Mouse (Mus musculus): Measurements from ENCODE around the gene Olfr24. TPM values are rescaled to one million over a fixed set of nuclear protein-coding genes. Genes with fewer than 3 reads are reported as not detected.
"Not testable (repeated sequence)": the region's sequence is repeated elsewhere in the genome, so short reads cannot be mapped to it uniquely, and the experiment has no call there.

The Olfr24 gene
- polyA plus RNA-seq (2014; fragmentation: Nextera tagmentation; extraction: Ambion mirVana): not detected in 2 replicates

- DNase-seq (ENCODE audit: low spot score) (no peak), ATAC-seq (ENCODE audit: low FRiP score) (no peak)
- Histone ChIP-seq H3K4me1 (replicated peaks; ENCODE audit: control insufficient read depth, insufficient read depth, low read length) (no peaks in the 10 kb centered on the region), H3K27ac (ENCODE audit: low read depth, low read length) (no peak within 1 kb of the TSS), H3K4me3 (ENCODE audit: low read depth, low read length) (no peak within 1 kb of the TSS), H3K4me2 (replicated peaks; ENCODE audit: low read depth, low read length) (no peak within 1 kb of the TSS), H3K9ac (ENCODE audit: low read depth, low read length) (no peak within 1 kb of the TSS), H3K9me3 (ENCODE audit: control insufficient read depth, low read length) (no peaks in the 10 kb centered on the region), H3K27me3 (ENCODE audit: control insufficient read depth, insufficient read depth, low read length) (no peaks in the 10 kb centered on the region), H3K36me3 (ENCODE audit: control insufficient read depth, insufficient read depth, low read length) (no peaks in the 10 kb centered on the region)
Observed at GRCm38 (mm10) chr9:18763896-18764295, at the start of gene Olfr24. Gene Olfr24, minus strand, starts transcription at chr9:18763996.

GRCm38 (mm10) chr9:18785316-18785715 lies 21.5 kb upstream of the Olfr24 start:
- H3K9me3 ChIP-seq (ENCODE audit: control insufficient read depth, low read length): no peaks in the 10 kb centered on the region
- H3K4me1 ChIP-seq (replicated peaks; ENCODE audit: control insufficient read depth, insufficient read depth, low read length): no peaks in the 10 kb centered on the region
- no peak overlapping the region for H3K4me3 ChIP-seq (ENCODE audit: low read depth, low read length)
- no peak overlapping the region for H3K27ac ChIP-seq (ENCODE audit: low read depth, low read length)
- DNase-seq (ENCODE audit: low spot score) (peak; percentile 0), ATAC-seq (ENCODE audit: low FRiP score) (no peak)
- no peak overlapping the region for H3K4me2 ChIP-seq (replicated peaks; ENCODE audit: low read depth, low read length)
- no peak overlapping the region for H3K9ac ChIP-seq (ENCODE audit: low read depth, low read length)
- no peaks in the 10 kb centered on the region for H3K27me3 ChIP-seq (ENCODE audit: control insufficient read depth, insufficient read depth, low read length)
- WGBS: 58% methylated on average over 7 of the region's 7 CpGs
- no peaks in the 10 kb centered on the region for H3K36me3 ChIP-seq (ENCODE audit: control insufficient read depth, insufficient read depth, low read length)

GRCm38 (mm10) chr9:18779476-18779875 lies 15.7 kb upstream of the Olfr24 start:
- Histone ChIP-seq H3K27me3 (ENCODE audit: control insufficient read depth, insufficient read depth, low read length) (no peaks in the 10 kb centered on the region), H3K36me3 (ENCODE audit: control insufficient read depth, insufficient read depth, low read length) (no peaks in the 10 kb centered on the region), H3K4me2 (replicated peaks; ENCODE audit: low read depth, low read length) (no peak overlapping the region), H3K4me3 (ENCODE audit: low read depth, low read length) (no peak overlapping the region), H3K9me3 (ENCODE audit: control insufficient read depth, low read length) (no peaks in the 10 kb centered on the region), H3K9ac (ENCODE audit: low read depth, low read length) (no peak overlapping the region), H3K27ac (ENCODE audit: low read depth, low read length) (no peak overlapping the region), H3K4me1 (replicated peaks; ENCODE audit: control insufficient read depth, insufficient read depth, low read length) (no peaks in the 10 kb centered on the region)
- WGBS: 63% methylated on average over 24 of the region's 24 CpGs
- DNase-seq (ENCODE audit: low spot score) (peak; percentile 1), ATAC-seq (ENCODE audit: low FRiP score) (peak; percentile 69)

DNA sequence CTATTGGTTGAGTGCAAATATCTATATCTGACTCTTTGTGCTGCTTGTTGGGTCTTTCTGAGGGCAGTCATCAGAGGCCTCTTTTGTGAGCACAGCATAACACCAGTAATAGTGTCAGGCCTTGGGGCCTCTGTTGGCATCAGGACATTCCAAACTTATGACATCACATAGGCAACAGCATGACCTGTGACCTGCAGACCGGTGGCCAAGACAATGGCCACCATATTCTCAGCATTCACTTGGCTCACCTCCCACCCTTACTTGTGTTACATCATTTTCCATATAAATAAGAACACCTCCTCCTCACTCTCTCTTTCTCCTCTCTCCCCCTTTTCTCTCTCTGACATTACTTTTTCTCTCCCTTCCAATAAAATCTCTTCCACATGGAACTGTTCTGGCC lies 15.2 kb upstream of the Olfr24 start:
- no peaks in the 10 kb centered on the region for H3K9me3 ChIP-seq (ENCODE audit: control insufficient read depth, low read length)
- WGBS: 83% methylated on average over 1 of the region's 1 CpGs
- no peak overlapping the region for H3K4me2 ChIP-seq (replicated peaks; ENCODE audit: low read depth, low read length)
- H3K4me1 ChIP-seq (replicated peaks; ENCODE audit: control insufficient read depth, insufficient read depth, low read length): no peaks in the 10 kb centered on the region
- H3K4me3 ChIP-seq (ENCODE audit: low read depth, low read length): no peak overlapping the region
- no peak overlapping the region for H3K27ac ChIP-seq (ENCODE audit: low read depth, low read length)
- ATAC-seq (ENCODE audit: low FRiP score) (no peak), DNase-seq (ENCODE audit: low spot score) (peak; percentile 1)
- H3K27me3 ChIP-seq (ENCODE audit: control insufficient read depth, insufficient read depth, low read length): no peaks in the 10 kb centered on the region
- H3K9ac ChIP-seq (ENCODE audit: low read depth, low read length): no peak overlapping the region
- no peaks in the 10 kb centered on the region for H3K36me3 ChIP-seq (ENCODE audit: control insufficient read depth, insufficient read depth, low read length)

DNA sequence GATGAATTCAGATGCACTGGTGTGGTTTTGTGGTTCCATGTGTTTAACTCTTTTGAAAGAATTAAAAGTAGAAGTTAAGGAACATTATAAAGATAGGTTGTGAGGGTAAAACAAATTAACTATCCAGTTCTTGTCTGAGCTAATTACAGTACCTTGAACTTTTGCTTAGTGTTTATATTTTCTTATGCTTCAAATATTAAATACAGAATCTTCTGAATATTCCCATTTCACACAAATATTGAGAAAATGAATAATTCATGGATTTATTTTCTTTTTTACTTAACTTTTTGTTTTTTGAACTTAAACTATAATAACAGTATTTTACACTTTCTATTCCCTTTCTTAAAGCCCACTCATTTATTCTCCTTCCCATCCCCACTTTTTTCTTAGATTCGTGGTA lies 8.2 kb downstream of the Olfr24 start:
- Histone ChIP-seq H3K27me3 (ENCODE audit: control insufficient read depth, insufficient read depth, low read length) (no peaks in the 10 kb centered on the region), H3K9ac (ENCODE audit: low read depth, low read length) (no peak overlapping the region), H3K4me2 (replicated peaks; ENCODE audit: low read depth, low read length) (no peak overlapping the region), H3K4me3 (ENCODE audit: low read depth, low read length) (no peak overlapping the region), H3K9me3 (ENCODE audit: control insufficient read depth, low read length) (no peaks in the 10 kb centered on the region), H3K27ac (ENCODE audit: low read depth, low read length) (no peak overlapping the region), H3K4me1 (replicated peaks; ENCODE audit: control insufficient read depth, insufficient read depth, low read length) (no peaks in the 10 kb centered on the region), H3K36me3 (ENCODE audit: control insufficient read depth, insufficient read depth, low read length) (no peaks in the 10 kb centered on the region)
- no peak for DNase-seq (ENCODE audit: low spot score)
- 72% methylated on average over 1 of the region's 1 CpGs for WGBS
- ATAC-seq (ENCODE audit: low FRiP score): no peak

DNA sequence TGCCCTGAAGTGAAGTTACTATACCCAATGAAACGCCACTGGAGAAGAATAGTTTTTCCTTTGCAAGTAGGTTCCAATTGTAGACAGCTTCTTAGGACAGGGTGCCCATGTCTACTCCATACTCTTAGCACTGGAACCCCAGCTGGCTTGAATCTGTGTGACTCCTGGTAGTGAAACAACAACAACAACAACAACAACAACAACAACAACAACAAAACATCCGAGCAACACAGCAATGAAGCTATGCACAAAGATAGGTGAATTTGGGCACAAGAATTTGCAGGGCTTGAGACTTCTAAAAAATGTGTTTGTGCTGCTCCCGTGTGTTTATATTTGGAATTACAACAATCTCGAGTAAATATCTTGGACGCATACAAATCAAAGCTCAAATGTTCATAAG lies 19.2 kb downstream of the Olfr24 start:
- 29% methylated on average over 5 of the region's 5 CpGs for WGBS
- no peaks in the 10 kb centered on the region for H3K9me3 ChIP-seq (ENCODE audit: control insufficient read depth, low read length)
- H3K36me3 ChIP-seq (ENCODE audit: control insufficient read depth, insufficient read depth, low read length): no peaks in the 10 kb centered on the region
- no peaks in the 10 kb centered on the region for H3K4me1 ChIP-seq (replicated peaks; ENCODE audit: control insufficient read depth, insufficient read depth, low read length)
- H3K9ac ChIP-seq (ENCODE audit: low read depth, low read length): no peak overlapping the region
- DNase-seq (ENCODE audit: low spot score) (peak; percentile 49), ATAC-seq (ENCODE audit: low FRiP score) (no peak)
- no peak overlapping the region for H3K4me2 ChIP-seq (replicated peaks; ENCODE audit: low read depth, low read length)
- H3K27me3 ChIP-seq (ENCODE audit: control insufficient read depth, insufficient read depth, low read length): no peaks in the 10 kb centered on the region
- no peak overlapping the region for H3K27ac ChIP-seq (ENCODE audit: low read depth, low read length)
- H3K4me3 ChIP-seq (ENCODE audit: low read depth, low read length): no peak overlapping the region

GRCm38 (mm10) chr9:18734177-18734576 lies 29.6 kb downstream of the Olfr24 start:
- not testable (repeated sequence) for H3K27ac ChIP-seq (ENCODE audit: low read depth, low read length); H3K4me2 ChIP-seq (replicated peaks; ENCODE audit: low read depth, low read length); H3K27me3 ChIP-seq (ENCODE audit: control insufficient read depth, insufficient read depth, low read length); ATAC-seq (ENCODE audit: low FRiP score); H3K36me3 ChIP-seq (ENCODE audit: control insufficient read depth, insufficient read depth, low read length); H3K4me1 ChIP-seq (replicated peaks; ENCODE audit: control insufficient read depth, insufficient read depth, low read length); H3K9ac ChIP-seq (ENCODE audit: low read depth, low read length); H3K9me3 ChIP-seq (ENCODE audit: control insufficient read depth, low read length); H3K4me3 ChIP-seq (ENCODE audit: low read depth, low read length); DNase-seq (ENCODE audit: low spot score)
- 69% methylated on average over 2 of the region's 2 CpGs for WGBS

GRCm38 (mm10) chr9:18722712-18723099 lies 41.1 kb downstream of the Olfr24 start:
- H3K4me3 ChIP-seq (ENCODE audit: low read depth, low read length): no peak overlapping the region
- no peaks in the 10 kb centered on the region for H3K4me1 ChIP-seq (replicated peaks; ENCODE audit: control insufficient read depth, insufficient read depth, low read length)
- DNase-seq (ENCODE audit: low spot score) (no peak), ATAC-seq (ENCODE audit: low FRiP score) (no peak)
- no peaks in the 10 kb centered on the region for H3K27me3 ChIP-seq (ENCODE audit: control insufficient read depth, insufficient read depth, low read length)
- 34% methylated on average over 4 of the region's 4 CpGs for WGBS
- H3K9me3 ChIP-seq (ENCODE audit: control insufficient read depth, low read length): no peaks in the 10 kb centered on the region
- H3K27ac ChIP-seq (ENCODE audit: low read depth, low read length): no peak overlapping the region
- H3K4me2 ChIP-seq (replicated peaks; ENCODE audit: low read depth, low read length): no peak overlapping the region
- no peaks in the 10 kb centered on the region for H3K36me3 ChIP-seq (ENCODE audit: control insufficient read depth, insufficient read depth, low read length)
- no peak overlapping the region for H3K9ac ChIP-seq (ENCODE audit: low read depth, low read length)

DNA sequence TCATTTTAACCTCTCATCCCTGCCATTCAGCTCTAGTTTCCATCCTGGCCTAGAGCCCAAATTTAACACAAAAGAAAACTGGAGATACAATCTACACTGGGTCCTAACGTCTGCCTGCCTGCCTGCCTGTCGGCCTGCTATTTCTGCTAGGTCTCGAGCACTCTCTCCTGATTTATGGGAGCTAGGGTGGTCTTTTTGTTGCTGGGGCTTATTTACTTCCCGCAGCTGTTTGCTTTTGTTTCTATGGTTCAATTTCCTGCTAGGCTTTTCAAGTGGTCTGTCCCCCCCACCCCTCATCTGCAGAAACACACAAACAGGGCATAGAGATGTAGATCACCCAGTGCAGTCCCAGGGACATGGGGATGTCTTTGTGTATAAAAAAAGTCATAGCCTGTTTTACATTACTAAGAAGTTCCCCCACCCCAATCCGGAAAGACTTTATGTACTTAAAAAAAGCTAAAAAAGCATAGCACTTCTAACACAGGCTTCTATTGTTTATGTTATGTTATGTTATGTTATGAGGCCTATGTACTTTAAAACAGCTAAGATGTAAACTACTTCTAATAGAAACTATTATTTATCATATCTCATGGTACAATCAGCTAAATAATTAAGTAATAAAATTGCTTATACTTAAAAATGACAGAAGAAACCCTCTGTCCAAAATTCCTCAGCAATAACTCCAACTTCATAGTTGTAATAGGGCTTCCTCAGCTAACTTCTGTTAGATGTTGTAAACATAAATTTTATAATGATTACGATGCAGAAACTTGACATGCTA lies 41.7 kb downstream of the Olfr24 start:
- ATAC-seq (ENCODE audit: low FRiP score): peak; percentile 75
- Histone ChIP-seq H3K9me3 (ENCODE audit: control insufficient read depth, low read length) (no peaks in the 10 kb centered on the region), H3K4me3 (ENCODE audit: low read depth, low read length) (no peak overlapping the region), H3K36me3 (ENCODE audit: control insufficient read depth, insufficient read depth, low read length) (no peaks in the 10 kb centered on the region), H3K27me3 (ENCODE audit: control insufficient read depth, insufficient read depth, low read length) (no peaks in the 10 kb centered on the region), H3K4me2 (replicated peaks; ENCODE audit: low read depth, low read length) (no peak overlapping the region), H3K9ac (ENCODE audit: low read depth, low read length) (no peak overlapping the region), H3K4me1 (replicated peaks; ENCODE audit: control insufficient read depth, insufficient read depth, low read length) (no peaks in the 10 kb centered on the region), H3K27ac (ENCODE audit: low read depth, low read length) (no peak overlapping the region)
- peak; percentile 4 for DNase-seq (ENCODE audit: low spot score)
- 24% methylated on average over 6 of the region's 6 CpGs for WGBS

All from hindbrain, embryonic 11.5 days (tissue).